Mouse (Mus musculus): ENCODE measurements at regions not wholly inside any gene's neighbourhood (a gene's known extent, or its start where the extent isn't known, plus 50 kb on each side); places are given as distances from the start of the nearest gene placed in this dataset.

GRCm38 (mm10) chr9:98668423-98669330 lies 67.2 kb upstream of the Mrps22 start:
- no peak overlapping the region for H3K4me3 ChIP-seq (replicated peaks in 1 of 3; ENCODE audit: low read depth in 2 of 3, low read length in 2 of 3, poor library complexity in 1 of 3)
- in situ Hi-C loops (cut with MboI; ENCODE audit: low pct_ligation_motif_present, low pct_unique_long_range_greater_than_20kb, low sequenced_read_pairs) = no loop called here
- TF ChIP-seq TCF12 (IDR thresholded peaks at IDR 0.05; ENCODE audit: low read depth, low read length) (no peak), MAZ (IDR thresholded peaks at IDR 0.05; ENCODE audit: low read depth, low read length) (no peak), ELF1 (IDR thresholded peaks at IDR 0.05; ENCODE audit: low read depth, low read length) (no peak), USF1 (IDR thresholded peaks at IDR 0.05; ENCODE audit: low read depth, low read length) (no peak), KAT2A (IDR thresholded peaks at IDR 0.05; ENCODE audit: insufficient replicate concordance, low read length) (no peak), BHLHE40 (IDR thresholded peaks at IDR 0.05; ENCODE audit: low read depth, low read length) (no peak), MYC (IDR thresholded peaks at IDR 0.05; ENCODE audit: low read depth, low read length) (no peak), E2F4 (IDR thresholded peaks at IDR 0.05; ENCODE audit: insufficient replicate concordance, low read depth, low read length) (no peak), CHD2 (IDR thresholded peaks at IDR 0.05; ENCODE audit: low read length) (no peak), PAX5 (IDR thresholded peaks at IDR 0.05; ENCODE audit: low read length) (no peak), MAFK (IDR thresholded peaks at IDR 0.05; ENCODE audit: insufficient replicate concordance, low read length) (no peak), JUN (IDR thresholded peaks at IDR 0.05; ENCODE audit: insufficient read depth, low read depth, low read length) (no peak), ZC3H11A (IDR thresholded peaks at IDR 0.05; ENCODE audit: low read depth, low read length) (no peak), MXI1 (IDR thresholded peaks at IDR 0.05; ENCODE audit: low read depth, low read length) (no peak), ZKSCAN1 (IDR thresholded peaks at IDR 0.05; ENCODE audit: borderline replicate concordance, low read depth, low read length) (no peak), RAD21 (IDR thresholded peaks at IDR 0.05; ENCODE audit: low read depth, low read length) (no peak), SMC3 (IDR thresholded peaks at IDR 0.05; ENCODE audit: low read depth, low read length) (no peak)
- peaks cover 1% of the 10 kb centered on the region for H3K9me3 ChIP-seq (replicated peaks; ENCODE audit: low read length)
- dilution Hi-C loops (cut with MboI; ENCODE audit: extremely low pct_ligation_motif_present, extremely low pct_unique_long_range_greater_than_20kb, low sequenced_read_pairs) = no loop called here
- no peak for DNase-seq (ENCODE audit: extremely low read depth)
- no peaks in the 10 kb centered on the region for H3K4me1 ChIP-seq (ENCODE audit: control insufficient read depth in 1 of 2, insufficient read depth in 2 of 2)
- no peak overlapping the region for H3K9ac ChIP-seq (ENCODE audit: insufficient read depth, low read depth)
- H3K27ac ChIP-seq (ENCODE audit: insufficient read depth, low read depth) = no peak overlapping the region
- H3K27me3 ChIP-seq (replicated peaks) = peaks cover 60% of the 10 kb centered on the region
- no peaks in the 10 kb centered on the region for H3K79me2 ChIP-seq (replicated peaks; ENCODE audit: control insufficient read depth, extremely low read depth, insufficient read depth, poor library complexity, severe bottlenecking)
- no peaks in the 10 kb centered on the region for H3K36me3 ChIP-seq (replicated peaks in 1 of 2; ENCODE audit: control insufficient read depth in 1 of 2, insufficient read depth in 1 of 2, low read length in 1 of 2)
- no peak overlapping the region for H3K4me2 ChIP-seq (ENCODE audit: insufficient read depth, low read depth, poor library complexity, severe bottlenecking)

GRCm38 (mm10) chr9:98667072-98667471 lies 65.6 kb upstream of the Mrps22 start:
- DNase-seq (ENCODE audit: extremely low read depth) = no peak
- in situ Hi-C loops (cut with MboI; ENCODE audit: low pct_ligation_motif_present, low pct_unique_long_range_greater_than_20kb, low sequenced_read_pairs) (no loop called here), dilution Hi-C loops (cut with MboI; ENCODE audit: extremely low pct_ligation_motif_present, extremely low pct_unique_long_range_greater_than_20kb, low sequenced_read_pairs) (no loop called here)
- no peaks in the 10 kb centered on the region for H3K4me1 ChIP-seq (ENCODE audit: control insufficient read depth in 1 of 2, insufficient read depth in 2 of 2)
- no peaks in the 10 kb centered on the region for H3K36me3 ChIP-seq (replicated peaks in 1 of 2; ENCODE audit: control insufficient read depth in 1 of 2, insufficient read depth in 1 of 2, low read length in 1 of 2)
- no peaks in the 10 kb centered on the region for H3K9me3 ChIP-seq (replicated peaks; ENCODE audit: low read length)
- H3K27me3 ChIP-seq (replicated peaks) = peaks cover 66% of the 10 kb centered on the region
- H3K27ac ChIP-seq (ENCODE audit: insufficient read depth, low read depth) = no peak overlapping the region
- H3K4me3 ChIP-seq (replicated peaks in 1 of 3; ENCODE audit: low read depth in 2 of 3, low read length in 2 of 3, poor library complexity in 1 of 3) = no peak overlapping the region
- no peaks in the 10 kb centered on the region for H3K79me2 ChIP-seq (replicated peaks; ENCODE audit: control insufficient read depth, extremely low read depth, insufficient read depth, poor library complexity, severe bottlenecking)
- TF ChIP-seq MXI1 (IDR thresholded peaks at IDR 0.05; ENCODE audit: low read depth, low read length) (no peak), POLR2A (IDR thresholded peaks at IDR 0.05; ENCODE audit: low read depth, low read length) (no peak), USF2 (conservative IDR thresholded peaks at IDR 0.05; ENCODE audit: low read depth, low read length) (no peak), MEF2A (IDR thresholded peaks at IDR 0.05; ENCODE audit: borderline replicate concordance, low read depth, low read length) (no peak), MAZ (IDR thresholded peaks at IDR 0.05; ENCODE audit: low read depth, low read length) (no peak), UBTF (IDR thresholded peaks at IDR 0.05; ENCODE audit: low read depth, low read length) (no peak), TBP (conservative IDR thresholded peaks at IDR 0.05; ENCODE audit: low read depth, low read length) (no peak), E2F4 (IDR thresholded peaks at IDR 0.05; ENCODE audit: insufficient replicate concordance, low read depth, low read length) (no peak), EP300 (IDR thresholded peaks at IDR 0.05; ENCODE audit: low read length) (no peak), RCOR1 (conservative IDR thresholded peaks at IDR 0.05; ENCODE audit: low read depth, low read length) (no peak), GABPA (IDR thresholded peaks at IDR 0.05; ENCODE audit: insufficient replicate concordance, low read depth, low read length) (no peak), HCFC1 (IDR thresholded peaks at IDR 0.05; ENCODE audit: low read depth, low read length) (no peak), JUN (IDR thresholded peaks at IDR 0.05; ENCODE audit: insufficient read depth, low read depth, low read length) (no peak), SMC3 (IDR thresholded peaks at IDR 0.05; ENCODE audit: low read depth, low read length) (no peak), USF1 (IDR thresholded peaks at IDR 0.05; ENCODE audit: low read depth, low read length) (no peak)
- no peak overlapping the region for H3K4me2 ChIP-seq (ENCODE audit: insufficient read depth, low read depth, poor library complexity, severe bottlenecking)
- H3K9ac ChIP-seq (ENCODE audit: insufficient read depth, low read depth) = no peak overlapping the region
